Mouse (Mus musculus): ENCODE data around the gene Gm7347.
A peak's percentile ranks its signal among the peaks of the same experiment; 100 is the strongest.
"Not testable (repeated sequence)": the region's sequence is repeated elsewhere in the genome, so short reads cannot be mapped to it uniquely, and the experiment has no call there.

Gene Gm7347

GRCm38 (mm10) chr5:26058481-26058880 lies at the start of gene Gm7347:
TSS of gene Gm7347 (minus strand) at chr5:26058581.
- DNase-seq (ENCODE audit: low spot score in 2 of 2): not testable (repeated sequence)

GRCm38 (mm10) chr5:26105262-26105661 lies 46.9 kb upstream of the Gm7347 start, which contains the start of gene 5031410I06Rik:
TSS of gene 5031410I06Rik (minus strand) at chr5:26105362.
- DNase-seq (ENCODE audit: low spot score in 2 of 2): not testable (repeated sequence)

GRCm38 (mm10) chr5:26089191-26089590 lies 30.8 kb upstream of the Gm7347 start, which contains the start of gene Gm10471:
TSS of gene Gm10471 (minus strand) at chr5:26089291.
- not testable (repeated sequence) for DNase-seq (ENCODE audit: low spot score in 2 of 2)

DNA sequence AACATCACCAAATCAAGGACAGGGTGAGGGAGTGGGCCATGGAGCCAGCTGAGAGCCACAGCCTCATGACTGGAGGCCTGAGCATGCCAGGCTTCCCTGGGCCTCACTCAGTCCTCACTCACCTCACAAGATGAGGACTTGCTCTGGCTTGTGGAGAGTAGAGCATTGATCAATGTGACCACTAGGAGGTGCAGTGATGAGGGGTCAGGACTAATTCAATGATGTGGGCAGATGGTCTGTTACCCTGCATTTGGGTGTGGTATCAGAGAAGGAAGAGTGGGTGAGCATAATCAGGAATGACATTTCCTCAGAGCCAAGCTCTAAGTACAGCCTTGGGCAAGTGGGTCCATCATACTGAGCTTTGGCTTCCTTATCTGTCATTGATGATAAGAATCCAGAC lies 20.6 kb upstream of the Gm7347 start:
- not testable (repeated sequence) for DNase-seq (ENCODE audit: low spot score in 2 of 2)

GRCm38 (mm10) chr5:26070716-26071115 lies 12.3 kb upstream of the Gm7347 start:
- no peak for DNase-seq (ENCODE audit: low spot score in 2 of 2)

DNA sequence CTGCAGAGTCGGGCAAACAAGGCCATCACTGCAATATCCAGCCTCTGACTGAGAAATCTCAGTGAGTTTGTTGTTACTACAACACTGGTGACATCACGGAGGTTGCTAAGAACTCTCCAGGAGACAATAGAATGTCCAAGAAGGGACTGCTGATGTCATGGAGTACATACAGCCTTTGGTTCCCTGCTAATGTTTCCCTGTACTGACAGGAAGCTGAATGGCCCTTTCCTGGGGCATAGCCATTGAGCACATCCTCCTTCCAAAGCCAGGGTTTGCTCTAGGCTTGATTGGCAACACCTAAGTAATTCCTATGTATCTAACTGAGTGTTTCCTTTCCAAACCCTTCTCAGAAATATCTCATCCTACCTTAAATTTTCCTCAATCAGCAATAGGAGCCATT lies 18.9 kb downstream of the Gm7347 start, which contains the start of gene Speer4a:
Gene Speer4a (minus strand): TSS at position 101 of the 400 bp plus-strand sequence.
- not testable (repeated sequence) for DNase-seq (ENCODE audit: low spot score in 2 of 2)

DNA sequence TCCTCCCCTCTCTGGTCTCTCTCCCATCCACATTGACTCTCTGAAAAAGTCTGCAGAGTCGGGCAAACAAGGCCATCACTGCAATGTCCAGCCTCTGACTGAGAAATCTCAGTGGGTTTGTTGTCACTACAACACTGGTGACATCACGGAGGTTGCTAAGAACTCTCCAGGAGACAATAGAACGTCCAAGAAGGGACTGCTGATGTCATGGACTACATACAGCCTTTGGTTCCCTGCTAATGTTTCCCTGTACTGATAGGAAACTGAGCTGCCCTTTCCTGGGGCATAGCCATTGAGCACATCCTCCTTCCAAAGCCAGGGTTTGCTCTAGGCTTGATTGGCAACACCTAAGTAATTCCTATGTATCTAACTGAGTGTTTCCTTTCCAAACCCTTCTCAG lies 35.6 kb downstream of the Gm7347 start, which contains the start of gene Gm5862:
Gene Gm5862 (minus strand): TSS at position 101 of the 400 bp plus-strand sequence.
- not testable (repeated sequence) for DNase-seq (ENCODE audit: low spot score in 2 of 2)

GRCm38 (mm10) chr5:26007697-26008096 lies 50.7 kb downstream of the Gm7347 start:
- not testable (repeated sequence) for DNase-seq (ENCODE audit: low spot score in 2 of 2)

DNA sequence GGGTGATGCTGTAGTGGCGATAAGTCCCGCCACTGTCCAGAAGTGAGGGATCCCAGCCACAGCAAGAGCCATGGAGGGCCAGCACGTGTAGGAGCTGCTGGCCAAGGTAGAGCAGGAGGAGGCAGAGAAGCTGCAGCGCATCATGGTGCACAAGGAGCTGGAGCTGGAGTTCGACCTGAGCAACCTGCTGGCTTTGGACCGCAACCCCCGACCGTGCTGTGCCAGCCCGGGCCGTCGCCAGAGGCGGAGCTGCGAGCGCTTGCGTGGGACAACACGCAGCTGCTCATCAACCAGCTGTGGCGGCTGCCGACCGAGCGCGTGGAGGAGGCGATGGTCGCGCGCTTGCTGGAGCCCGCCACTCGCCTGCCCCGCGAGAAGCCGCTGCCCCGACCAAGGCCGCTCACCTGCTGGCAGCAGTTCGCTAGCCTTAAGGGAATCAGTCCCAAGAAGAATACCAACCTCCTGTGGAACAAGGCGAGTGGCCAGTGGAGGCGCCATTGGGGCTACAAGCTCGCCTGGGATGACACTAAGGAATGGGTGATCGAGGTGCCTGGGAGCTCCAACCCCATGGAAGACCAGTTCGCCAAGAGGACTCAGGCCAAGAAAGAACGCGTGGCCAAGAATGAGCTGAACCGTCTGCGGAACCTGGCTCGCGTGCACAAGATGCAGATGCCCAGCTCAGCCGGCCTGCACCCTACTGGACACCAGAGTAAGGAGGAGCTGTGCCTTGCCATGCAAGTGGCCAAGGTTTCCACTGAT lies 51.3 kb downstream of the Gm7347 start:
- DNase-seq (ENCODE audit: low spot score in 2 of 2): peak; percentile 2 to 3

DNA sequence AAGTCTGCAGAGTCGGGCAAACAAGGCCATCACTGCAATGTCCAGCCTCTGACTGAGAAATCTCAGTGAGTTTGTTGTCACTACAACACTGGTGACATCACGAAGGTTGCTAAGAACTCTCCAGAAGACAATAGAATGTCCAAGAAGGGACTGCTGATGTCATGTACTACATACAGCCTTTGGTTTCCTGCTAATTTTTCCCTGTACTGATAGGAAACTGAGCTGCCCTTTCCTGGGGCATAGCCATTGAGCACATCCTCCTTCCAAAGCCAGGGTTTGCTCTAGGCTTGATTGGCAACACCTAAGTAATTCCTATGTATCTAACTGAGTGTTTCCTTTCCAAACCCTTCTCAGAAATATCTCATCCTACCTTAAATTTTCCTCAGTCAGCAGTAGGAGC lies 53.7 kb downstream of the Gm7347 start, which contains the start of gene Gm1979:
Gene Gm1979 (minus strand): TSS at position 101 of the 400 bp plus-strand sequence.
- DNase-seq (ENCODE audit: low spot score in 2 of 2): not testable (repeated sequence)
